Mouse (Mus musculus): ENCODE results near the gene Cts7. TPM values are rescaled to one million over a fixed set of nuclear protein-coding genes. Genes with fewer than 3 reads are reported as not detected.

Cts7 gene
- not detected in 4 replicates for total RNA-seq (2023; ENCODE audit: inconsistent age)

GRCm38 (mm10) chr13:61358097-61358496 is at the start of gene Cts7:
Gene Cts7 (minus strand): TSS chr13:61358197.

Other genes starting within 250 kb of the Cts7 start
- not detected in 4 replicates for gene Ctsr, start 193.9 kb downstream of the Cts7 start, total RNA-seq (2023; ENCODE audit: inconsistent age)
- gene Cts6, start 154.8 kb downstream of the Cts7 start, total RNA-seq (2023; ENCODE audit: inconsistent age), result not detected in 4 replicates
- gene Cts8, start 102.8 kb downstream of the Cts7 start, total RNA-seq (2023; ENCODE audit: inconsistent age), result not detected in 4 replicates
- gene Gm49398, start 69.4 kb downstream of the Cts7 start, total RNA-seq (2023; ENCODE audit: inconsistent age), result not detected in 4 replicates
- not detected in 4 replicates for gene Ctsm, start 183.6 kb upstream of the Cts7 start, total RNA-seq (2023; ENCODE audit: inconsistent age)
- gene Gm49352, start 210.0 kb upstream of the Cts7 start, total RNA-seq (2023; ENCODE audit: inconsistent age), result not detected in 4 replicates
- gene Cts3, start 211.9 kb upstream of the Cts7 start, total RNA-seq (2023; ENCODE audit: inconsistent age), result not detected in 4 replicates

Measured in B cell, adult (primary cell).